Mouse (Mus musculus) neural tube, embryonic 15.5 days (tissue): ENCODE measurements around the gene Tet1. TPM values are rescaled to one million over a fixed set of nuclear protein-coding genes. Genes with fewer than 3 reads are reported as not detected.
A peak's percentile ranks its signal among the peaks of the same experiment; 100 is the strongest.

Experiments used
- ATAC-seq: fragments of 200-750 bp; cut with Nextera tagmentation; 2 replicates; pipeline ENCODE4 v1.8.0; 2017; ENCODE audit warnings: mild to moderate bottlenecking, moderate TSS enrichment, moderate library complexity; ENCODE audit not compliant: low FRiP score
- H3K27ac ChIP-seq: fragments of 300-500 bp; sonication (generic); replicated peaks from 2 replicates; pipeline ENCODE4 v1.5.1; 2015; ENCODE audit warnings: mild to moderate bottlenecking, inconsistent platforms
- H3K27me3 ChIP-seq: fragments of 300-500 bp; sonication (generic); replicated peaks from 2 replicates; pipeline ENCODE4 v1.6.1; 2015; ENCODE audit warnings: inconsistent platforms
- H3K36me3 ChIP-seq: fragments of 300-500 bp; sonication (generic); 2 replicates; pipeline ENCODE4 v1.6.1; 2015; ENCODE audit warnings: inconsistent platforms
- H3K4me1 ChIP-seq: fragments of 300-500 bp; sonication (generic); 2 replicates; pipeline ENCODE4 v1.6.1; 2015; ENCODE audit warnings: inconsistent platforms
- H3K4me2 ChIP-seq: fragments of 300-500 bp; sonication (generic); 2 replicates; pipeline ENCODE4 v1.6.1; 2015; ENCODE audit warnings: inconsistent platforms, mild to moderate bottlenecking, moderate library complexity
- H3K4me3 ChIP-seq: fragments of 300-500 bp; sonication (generic); replicated peaks from 2 replicates; pipeline ENCODE4 v1.5.1; 2015; ENCODE audit warnings: mild to moderate bottlenecking, inconsistent platforms
- H3K9ac ChIP-seq: fragments of 300-500 bp; sonication (generic); replicated peaks from 2 replicates; pipeline ENCODE4 v1.6.1; 2015; ENCODE audit warnings: mild to moderate bottlenecking, inconsistent platforms
- H3K9me3 ChIP-seq: fragments of 300-500 bp; sonication (generic); replicated peaks from 2 replicates; pipeline ENCODE4 v1.6.1; 2016; ENCODE audit warnings: inconsistent platforms
- WGBS: fragments of 180-500 bp; shearing (Covaris S2); methylation state at CpG from one replicate; pipeline ENCODE4 v1.1.7; 2015; ENCODE audit warnings: mixed read lengths; 5-methylcytosine and 5-hydroxymethylcytosine counted together
- polyA plus RNA-seq: library from polyadenylated mRNA; unstranded; fragments of >200 nt; fragmentation: Nextera tagmentation; extraction: Ambion mirVana; gene quantifications from 2 replicates; pipeline ENCODE4 v1.2.1, GENCODE M21; 2015

Tet1 gene
- polyA plus RNA-seq, 1 experiment from 2014 or later, result 37.8 TPM

DNA sequence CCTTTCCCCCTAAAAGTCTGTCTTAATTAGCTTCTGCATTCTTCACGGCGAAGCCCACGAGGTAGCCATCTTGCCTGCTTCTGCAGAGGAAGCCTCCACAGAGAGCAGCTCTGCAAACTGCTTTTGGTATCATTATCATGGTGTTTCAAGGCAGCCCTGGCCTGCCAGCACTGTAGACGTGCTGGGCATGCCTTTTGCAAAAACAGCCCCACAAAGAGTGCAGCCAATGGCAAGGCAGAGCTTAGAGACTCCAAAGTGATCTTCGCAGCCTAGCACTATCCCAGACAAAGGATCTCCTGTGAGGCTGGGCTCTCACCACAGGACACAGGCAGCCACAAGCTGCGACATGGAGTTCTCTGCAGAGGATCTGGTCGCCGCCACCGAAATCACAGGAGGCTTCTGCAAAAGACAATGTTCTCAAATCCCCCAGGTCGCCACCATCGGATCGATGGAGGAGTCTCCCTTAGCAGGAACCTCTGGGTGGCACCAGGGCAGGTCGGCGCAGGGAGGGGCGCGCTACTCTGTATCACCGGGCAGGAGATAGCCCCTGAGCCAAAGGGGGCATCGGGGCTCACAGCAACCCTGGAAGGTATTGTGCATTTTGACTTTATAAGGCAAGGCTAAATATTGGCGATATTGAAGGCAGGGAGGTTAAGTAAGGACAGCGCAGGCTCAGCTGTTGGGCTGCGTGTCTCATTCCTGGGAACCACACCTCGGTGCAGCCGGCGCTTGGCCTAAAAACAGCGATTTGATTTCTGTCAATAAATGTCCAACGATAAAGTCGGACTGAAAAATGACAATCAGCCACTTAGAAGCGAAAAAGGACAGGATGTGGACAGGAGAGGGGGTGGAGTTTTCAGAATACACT, 43.4 kb downstream of the Tet1 start:
- Histone ChIP-seq H3K4me1 (peaks cover 45% of the 10 kb centered on the region), H3K9ac (peak overlapping the region; percentile 75), H3K4me3 (peak overlapping the region; percentile 56), H3K27ac (peak overlapping the region; percentile 97), H3K27me3 (no peaks in the 10 kb centered on the region), H3K4me2 (peak overlapping the region; percentile 71), H3K9me3 (no peaks in the 10 kb centered on the region), H3K36me3 (0 out of 2 replicates have a peak, but pooled peaks cover 2% of the 10 kb centered on the region)
- ATAC-seq, result peak; percentile 95
- under 1% methylated on average over 28 of the region's 28 CpGs for WGBS

GRCm38 (mm10) chr10:62863563-62863962, 45.2 kb downstream of the Tet1 start:
- WGBS, result 44% methylated on average over 3 of the region's 3 CpGs
- H3K4me1 ChIP-seq, result peaks cover 54% of the 10 kb centered on the region
- H3K4me3 ChIP-seq, result peak overlapping the region; percentile 56
- H3K4me2 ChIP-seq, result peak overlapping the region; percentile 71
- H3K9me3 ChIP-seq, result no peaks in the 10 kb centered on the region
- ATAC-seq, result no peak
- H3K27me3 ChIP-seq, result no peaks in the 10 kb centered on the region
- peak overlapping the region; percentile 97 for H3K27ac ChIP-seq
- 0 out of 2 replicates have a peak, but pooled peaks cover 5% of the 10 kb centered on the region for H3K36me3 ChIP-seq
- peak overlapping the region; percentile 47 for H3K9ac ChIP-seq

GRCm38 (mm10) chr10:62862435-62862834, 46.4 kb downstream of the Tet1 start:
- Histone ChIP-seq H3K9me3 (no peaks in the 10 kb centered on the region), H3K9ac (no peak overlapping the region), H3K4me1 (peaks cover 48% of the 10 kb centered on the region), H3K4me2 (no peak overlapping the region), H3K4me3 (no peak overlapping the region), H3K36me3 (0 out of 2 replicates have a peak, but pooled peaks cover 5% of the 10 kb centered on the region), H3K27me3 (no peaks in the 10 kb centered on the region), H3K27ac (no peak overlapping the region)
- ATAC-seq, result no peak
- 95% methylated on average over 1 of the region's 1 CpGs for WGBS

DNA sequence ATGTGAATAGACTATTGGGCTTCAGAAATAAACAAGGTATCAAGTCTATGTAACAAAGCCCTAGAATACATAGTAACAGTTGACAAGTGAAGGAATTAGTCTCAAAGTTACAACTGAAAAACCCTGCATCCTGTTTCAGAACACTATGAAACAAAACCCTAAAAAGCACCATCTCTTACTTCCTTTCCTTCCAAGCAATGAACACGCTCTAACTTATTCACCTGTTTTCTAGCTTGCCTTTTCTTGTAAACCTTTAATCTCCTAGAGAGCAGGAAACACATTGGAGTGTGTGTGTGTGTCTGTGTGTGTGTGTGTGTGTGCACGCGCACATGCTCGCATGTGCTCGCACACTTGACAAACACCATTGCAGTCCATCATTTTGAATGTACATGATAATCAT, 49.8 kb downstream of the Tet1 start:
- Histone ChIP-seq H3K36me3 (0 out of 2 replicates have a peak, but pooled peaks cover 5% of the 10 kb centered on the region), H3K4me1 (peaks cover 33% of the 10 kb centered on the region), H3K9me3 (no peaks in the 10 kb centered on the region), H3K4me3 (no peak overlapping the region), H3K27me3 (no peaks in the 10 kb centered on the region), H3K27ac (no peak overlapping the region), H3K4me2 (no peak overlapping the region), H3K9ac (no peak overlapping the region)
- WGBS, result 96% methylated on average over 5 of the region's 5 CpGs
- no peak for ATAC-seq

DNA sequence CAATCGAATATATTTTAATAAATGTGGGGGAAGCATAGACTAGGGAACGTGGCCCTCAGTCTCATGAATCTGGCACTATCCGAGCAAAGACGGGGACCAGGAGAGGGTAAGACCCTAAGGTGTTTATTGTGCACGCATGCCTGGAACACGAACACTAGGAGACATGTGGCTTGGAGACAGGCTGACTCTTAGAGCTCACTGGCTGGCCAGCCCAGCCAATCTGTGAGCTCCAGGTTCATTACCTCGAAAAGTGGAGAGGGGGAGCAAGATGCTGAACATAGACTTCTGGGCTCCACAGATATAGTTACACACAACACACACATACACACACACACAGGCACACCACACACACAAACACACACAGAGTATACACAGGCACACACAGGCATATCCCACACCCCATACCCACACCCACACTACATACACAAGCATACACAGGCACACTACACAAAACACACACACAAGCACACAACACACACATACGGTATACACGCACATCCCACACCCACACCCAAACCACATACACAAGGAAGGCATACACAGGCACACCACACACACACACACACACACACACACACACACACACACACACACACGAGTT, 52.0 kb downstream of the Tet1 start:
- 78% methylated on average over 10 of the region's 10 CpGs for WGBS
- ATAC-seq, result peak; percentile 70

DNA sequence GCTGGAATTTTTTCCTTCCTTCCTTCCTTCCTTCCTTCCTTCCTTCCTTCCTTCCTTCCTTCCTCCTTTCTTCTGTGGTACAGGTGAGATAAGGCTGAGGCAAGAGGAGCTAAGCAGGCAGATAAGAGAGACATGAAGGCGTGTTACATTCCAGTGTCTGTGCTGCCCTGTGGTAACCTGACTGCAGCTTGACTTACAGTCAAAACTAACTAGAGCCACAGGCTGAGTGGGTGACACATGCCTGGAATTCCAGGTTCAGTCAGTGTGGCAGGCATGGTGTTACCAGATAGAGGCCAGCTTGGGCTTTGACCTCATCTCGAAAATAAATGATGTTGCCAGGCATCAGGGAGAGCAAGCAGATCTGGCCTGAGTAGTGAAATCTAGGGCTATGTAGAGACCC, 53.8 kb downstream of the Tet1 start:
- Histone ChIP-seq H3K4me2 (no peak overlapping the region), H3K27me3 (no peaks in the 10 kb centered on the region), H3K4me1 (peaks cover 9% of the 10 kb centered on the region), H3K9me3 (no peaks in the 10 kb centered on the region), H3K4me3 (no peak overlapping the region), H3K36me3 (no peaks in the 10 kb centered on the region; the same call in 1 of the 2 replicates), H3K27ac (no peak overlapping the region), H3K9ac (no peak overlapping the region)
- 80% methylated on average over 2 of the region's 2 CpGs for WGBS
- no peak for ATAC-seq

More for the DNA sequence above, 52.0 kb downstream of the Tet1 start:
- H3K27me3 ChIP-seq, result no peaks in the 10 kb centered on the region
- no peak overlapping the region for H3K27ac ChIP-seq
- H3K4me3 ChIP-seq, result no peak overlapping the region
- H3K4me1 ChIP-seq, result peaks cover 21% of the 10 kb centered on the region
- H3K9me3 ChIP-seq, result no peaks in the 10 kb centered on the region
- H3K4me2 ChIP-seq, result no peak overlapping the region
- H3K36me3 ChIP-seq, result 0 out of 2 replicates have a peak, but pooled peaks cover 5% of the 10 kb centered on the region
- no peak overlapping the region for H3K9ac ChIP-seq

- WGBS, result 90% methylated on average over 4 of the region's 4 CpGs
Measured at GRCm38 (mm10) chr10:62854581-62854980, 54.2 kb downstream of the Tet1 start.

GRCm38 (mm10) chr10:62851578-62851977, 57.2 kb downstream of the Tet1 start:
- H3K36me3 ChIP-seq, result no peaks in the 10 kb centered on the region; the same call in 1 of the 2 replicates
- ATAC-seq, result no peak
- no peak overlapping the region for H3K4me3 ChIP-seq
- 86% methylated on average over 7 of the region's 7 CpGs for WGBS
- H3K9ac ChIP-seq, result no peak overlapping the region
- no peaks in the 10 kb centered on the region for H3K9me3 ChIP-seq
- no peaks in the 10 kb centered on the region for H3K27me3 ChIP-seq
- H3K27ac ChIP-seq, result no peak overlapping the region
- H3K4me2 ChIP-seq, result no peak overlapping the region
- H3K4me1 ChIP-seq, result peaks cover 9% of the 10 kb centered on the region

More at GRCm38 (mm10) chr10:62854581-62854980, 54.2 kb downstream of the Tet1 start:
- no peak for ATAC-seq
- Histone ChIP-seq H3K9ac (no peak overlapping the region), H3K4me2 (no peak overlapping the region), H3K9me3 (no peaks in the 10 kb centered on the region), H3K27ac (no peak overlapping the region), H3K27me3 (no peaks in the 10 kb centered on the region), H3K4me3 (no peak overlapping the region), H3K4me1 (peaks cover 8% of the 10 kb centered on the region), H3K36me3 (no peaks in the 10 kb centered on the region; the same call in 1 of the 2 replicates)

- H3K4me3 ChIP-seq, result no peak overlapping the region
- H3K27ac ChIP-seq, result no peak overlapping the region
- H3K9me3 ChIP-seq, result no peaks in the 10 kb centered on the region
- no peak for ATAC-seq
- no peak overlapping the region for H3K4me2 ChIP-seq
- 83% methylated on average over 4 of the region's 4 CpGs for WGBS
- H3K36me3 ChIP-seq, result no peaks in the 10 kb centered on the region; the same call in 1 of the 2 replicates
- H3K4me1 ChIP-seq, result peaks cover 12% of the 10 kb centered on the region
- H3K9ac ChIP-seq, result no peak overlapping the region
- H3K27me3 ChIP-seq, result no peaks in the 10 kb centered on the region
Measured at GRCm38 (mm10) chr10:62851025-62851424, 57.8 kb downstream of the Tet1 start.

- H3K27ac ChIP-seq, result no peak overlapping the region
- H3K9ac ChIP-seq, result no peak overlapping the region
Measured at GRCm38 (mm10) chr10:62848783-62849182, 60.0 kb downstream of the Tet1 start.

GRCm38 (mm10) chr10:62847069-62847626, 61.6 kb downstream of the Tet1 start:
- no peak overlapping the region for H3K4me2 ChIP-seq
- H3K27me3 ChIP-seq, result no peaks in the 10 kb centered on the region
- no peaks in the 10 kb centered on the region for H3K9me3 ChIP-seq
- peak; percentile 54; the same call in 1 of the 2 replicates for ATAC-seq
- no peak overlapping the region for H3K4me3 ChIP-seq
- WGBS, result 57% methylated on average over 12 of the region's 12 CpGs
- no peaks in the 10 kb centered on the region; the same call in 1 of the 2 replicates for H3K36me3 ChIP-seq
- H3K9ac ChIP-seq, result no peak overlapping the region
- H3K27ac ChIP-seq, result 0 out of 2 replicates have a peak overlapping the region, but pooled peaks have one; percentile 37
- H3K4me1 ChIP-seq, result peaks cover 17% of the 10 kb centered on the region

More at GRCm38 (mm10) chr10:62848783-62849182, 60.0 kb downstream of the Tet1 start:
- Histone ChIP-seq H3K4me3 (no peak overlapping the region), H3K9me3 (no peaks in the 10 kb centered on the region), H3K4me1 (peaks cover 13% of the 10 kb centered on the region), H3K4me2 (no peak overlapping the region), H3K27me3 (no peaks in the 10 kb centered on the region), H3K36me3 (no peaks in the 10 kb centered on the region; the same call in 1 of the 2 replicates)
- no peak for ATAC-seq
- 98% methylated on average over 2 of the region's 2 CpGs for WGBS
